23 mouse cellular contexts compared by ENCODE assay signal in genomic region chr8:69912478-69913074, GRCm38 (mm10). TPM values are rescaled to one million over a fixed set of nuclear protein-coding genes. Genes with fewer than 3 reads are reported as not detected.
DNase-seq lines count a peak whose midpoint lies in the region; ATAC-seq and TF ChIP-seq lines count a peak whose summit lies in the region.
"Had no signal": no experiment of that assay in that cellular context is flagged by ENCODE, and none has a peak within 500 bp of the region (broad histone marks: within the 10 kb centered on the region; RNA-seq: fewer than 3 reads in every experiment).

No protein-coding gene starts in this region.

- H3K4me1 ChIP-seq in olfactory bulb, adult 2 months (ENCODE audit: control insufficient read depth, insufficient read depth, low read length): peaks cover 42% of the 10 kb centered on the region
- H3K4me1 ChIP-seq in hindbrain, postnatal 0 days (ENCODE audit: insufficient read depth, low read length): no peaks in the 10 kb centered on the region
- H3K4me1 ChIP-seq: embryonic facial prominence, embryonic 13.5 days; forebrain, embryonic 13.5 days had no signal

- 0 out of 2 replicates have a peak overlapping the region, but pooled peaks have one; percentile 12 for H3K27ac ChIP-seq in layer of hippocampus, adult 2 months
- peak overlapping the region; percentile 71 for H3K27ac ChIP-seq in olfactory bulb, adult 2 months (ENCODE audit: insufficient read depth, low read depth, low read length)
- H3K27ac ChIP-seq in hindbrain, postnatal 0 days: no peak overlapping the region
- H3K27ac ChIP-seq: embryonic facial prominence, embryonic 13.5 days; forebrain, embryonic 13.5 days; heart, embryonic 15.5 days; hindbrain, embryonic 10.5 days; hindbrain, embryonic 14.5 days had no signal

- H3K27me3 ChIP-seq in hindbrain, postnatal 0 days (ENCODE audit: insufficient read depth, low read length): no peaks in the 10 kb centered on the region
- H3K27me3 ChIP-seq: embryonic facial prominence, embryonic 13.5 days; forebrain, embryonic 13.5 days; heart, embryonic 15.5 days had no signal

- no peak for TF ChIP-seq POLR2A in olfactory bulb, adult 2 months (IDR thresholded peaks at IDR 0.05; ENCODE audit: insufficient read depth, low read depth, low read length)

- no peak for DNase-seq in layer of hippocampus, adult 2 months (ENCODE audit: low spot score in 2 of 2)
- no peak for DNase-seq in layer of hippocampus, adult 11-12 months (ENCODE audit: low spot score)
- DNase-seq in right cerebral cortex, adult 18-20 months: peak; percentile 78
- no peak for DNase-seq in right cerebral cortex, postnatal 14 days
- peak; percentile 53 to 72 for DNase-seq in left cerebral cortex, adult 8-10 months (ENCODE audit: low spot score in 2 of 2)
- DNase-seq in hindbrain, postnatal 0 days (ENCODE audit: low spot score): no peak
- DNase-seq in kidney, postnatal 14 days: no peak
- DNase-seq: adrenal gland, adult 8-10 months; adrenal gland, postnatal 36 days; cerebellum, adult 11 months; cerebellum, adult 8-10 months; cerebellum, postnatal 14 days; gastrocnemius, postnatal 10 days; heart, adult 18-20 months; heart, postnatal 14 days had no signal

- H3K4me2 ChIP-seq in hindbrain, postnatal 0 days (ENCODE audit: low read depth, low read length): no peak overlapping the region
- H3K4me2 ChIP-seq: embryonic facial prominence, embryonic 13.5 days; forebrain, embryonic 13.5 days; heart, embryonic 11.5 days; heart, embryonic 15.5 days; hindbrain, embryonic 14.5 days had no signal

- H3K9me3 ChIP-seq in hindbrain, postnatal 0 days (ENCODE audit: low read length): no peaks in the 10 kb centered on the region
- H3K9me3 ChIP-seq: embryonic facial prominence, embryonic 13.5 days; forebrain, embryonic 13.5 days; heart, embryonic 15.5 days; hindbrain, embryonic 10.5 days had no signal

- no peak overlapping the region for H3K4me3 ChIP-seq in layer of hippocampus, adult 2 months
- H3K4me3 ChIP-seq in olfactory bulb, adult 2 months (ENCODE audit: insufficient read depth, low read depth, low read length): no peak overlapping the region
- no peak overlapping the region for H3K4me3 ChIP-seq in hindbrain, postnatal 0 days (ENCODE audit: low read length)
- H3K4me3 ChIP-seq: embryonic facial prominence, embryonic 13.5 days; forebrain, embryonic 13.5 days; heart, embryonic 15.5 days; hindbrain, embryonic 10.5 days had no signal

- WGBS in olfactory bulb, adult 2 months: 27% methylated on average over 12 of the region's 12 CpGs
- 88% methylated on average over 12 of the region's 12 CpGs for WGBS in hindbrain, postnatal 0 days

- H3K36me3 ChIP-seq in hindbrain, postnatal 0 days (ENCODE audit: insufficient read depth, low read length): peaks cover 61% of the 10 kb centered on the region

- ATAC-seq in hindbrain, postnatal 0 days: no peak
- ATAC-seq: forebrain, embryonic 13.5 days had no signal

- peak; percentile 47 for TF ChIP-seq CTCF in layer of hippocampus, adult 2 months (conservative IDR thresholded peaks at IDR 0.05)
- peak; percentile 26; the same call in 1 of the 2 replicates for TF ChIP-seq CTCF in olfactory bulb, adult 2 months (IDR thresholded peaks at IDR 0.05; ENCODE audit: insufficient read depth, low read depth, low read length)
- no peak for TF ChIP-seq CTCF in hindbrain, postnatal 0 days (IDR thresholded peaks at IDR 0.05; ENCODE audit: low read depth)

- no peak overlapping the region for H3K9ac ChIP-seq in hindbrain, postnatal 0 days (replicated peaks; ENCODE audit: low read length)
- H3K9ac ChIP-seq: embryonic facial prominence, embryonic 13.5 days; forebrain, embryonic 13.5 days; heart, embryonic 15.5 days; hindbrain, embryonic 14.5 days had no signal

RNA-seq across cellular contexts. Expression of gene Yjefn3, which starts 10.1 kb away (rescaled TPM):
- total RNA-seq in layer of hippocampus, adult 2 months (2021): 10 to 100 TPM; 29.3 to 32.5 TPM
- total RNA-seq in left cerebral cortex, adult 8-10 months (2022): 10 to 100 TPM; 20.2 to 30.4 (median 21.7) TPM
- polyA plus RNA-seq in olfactory bulb, adult 2 months (2012; ENCODE audit: insufficient read depth, insufficient read length, low replicate concordance, missing spikeins): not detected in 2 replicates
- 8.4 and 10.7 TPM in 2 replicates for total RNA-seq in hindbrain, postnatal 0 days (2014; rRNA removed)
- polyA plus RNA-seq in hindbrain, postnatal 0 days (2015; fragmentation: Nextera tagmentation; extraction: Ambion mirVana): 13.3 and 13.8 TPM in 2 replicates
- total RNA-seq: common myeloid progenitor, adult 5-6 weeks had no signal

RNA-seq across cellular contexts. Expression of gene Ndufa13, which starts 10.2 kb away (rescaled TPM):
- total RNA-seq in layer of hippocampus, adult 2 months (2021): 100 to 1,000 TPM; 154 to 157 TPM
- total RNA-seq in left cerebral cortex, adult 8-10 months (2022): 100 to 1,000 TPM; 102 to 149 (median 131) TPM
- not detected in 2 replicates for polyA plus RNA-seq in olfactory bulb, adult 2 months (2012; ENCODE audit: insufficient read depth, insufficient read length, low replicate concordance, missing spikeins)
- 61.0 and 91.4 TPM in 2 replicates for total RNA-seq in hindbrain, postnatal 0 days (2014; rRNA removed)
- polyA plus RNA-seq in hindbrain, postnatal 0 days (2015; fragmentation: Nextera tagmentation; extraction: Ambion mirVana): 269 and 275 TPM in 2 replicates

RNA-seq across cellular contexts. Expression of gene Tssk6, which starts 10.6 kb away (rescaled TPM):
- total RNA-seq in layer of hippocampus, adult 2 months (2021): under 1 TPM in 1 of 2 experiments, not detected in 1; 0.64 TPM
- under 1 TPM in 1 of 4 experiments, not detected in 3; 0.28 TPM for total RNA-seq in left cerebral cortex, adult 8-10 months (2022)
- polyA plus RNA-seq in olfactory bulb, adult 2 months (2012; ENCODE audit: insufficient read depth, insufficient read length, low replicate concordance, missing spikeins): not detected in 2 replicates
- 1.6 and 1.8 TPM in 2 replicates for total RNA-seq in hindbrain, postnatal 0 days (2014; rRNA removed)
- 3.7 and 4.3 TPM in 2 replicates for polyA plus RNA-seq in hindbrain, postnatal 0 days (2015; fragmentation: Nextera tagmentation; extraction: Ambion mirVana)
- total RNA-seq: common myeloid progenitor, adult 5-6 weeks; heart, postnatal 14 days had no signal

RNA-seq across cellular contexts. Expression of gene Cilp2, which starts 25.1 kb away (rescaled TPM):
- total RNA-seq in layer of hippocampus, adult 2 months (2021): under 1 TPM; 0.69 to 0.72 TPM
- under 1 TPM; 0.54 to 0.79 (median 0.65) TPM for total RNA-seq in left cerebral cortex, adult 8-10 months (2022)
- polyA plus RNA-seq in olfactory bulb, adult 2 months (2012; ENCODE audit: insufficient read depth, insufficient read length, low replicate concordance, missing spikeins): not detected in 2 replicates
- 14.3 and 19.2 TPM in 2 replicates for total RNA-seq in hindbrain, postnatal 0 days (2014; rRNA removed)
- polyA plus RNA-seq in hindbrain, postnatal 0 days (2015; fragmentation: Nextera tagmentation; extraction: Ambion mirVana): 6.9 and 7.2 TPM in 2 replicates
- total RNA-seq: common myeloid progenitor, adult 5-6 weeks had no signal

Comparison
In these comparisons a context has a peak if more than half of its experiments do, and no peak if none do; other contexts are left out.
1. DNase-seq: peak in right cerebral cortex, adult 18-20 months (single experiment) and left cerebral cortex, adult 8-10 months (2 of 2); none in layer of hippocampus, adult 2 months (0 of 2), layer of hippocampus, adult 11-12 months (single experiment), right cerebral cortex, postnatal 14 days (single experiment), hindbrain, postnatal 0 days (single experiment) and kidney, postnatal 14 days (single experiment).